8 mouse cellular contexts compared by ENCODE assay signal in genomic region chr8:83955106-83955957, GRCm38 (mm10). TPM values are rescaled to one million over a fixed set of nuclear protein-coding genes. Genes with fewer than 3 reads are reported as not detected.
A peak's percentile ranks its signal among the peaks of the same experiment; 100 is the strongest.
DNase-seq lines count a peak whose midpoint lies in the region; ATAC-seq and TF ChIP-seq lines count a peak whose summit lies in the region.

Gene Gm10644, minus strand, starts transcription at chr8:83955205.
Gene Asf1b, plus strand, starts transcription at chr8:83955507.

- peak; percentile 99 for DNase-seq in G1E (ENCODE audit: low spot score)
- DNase-seq in cerebellum, adult 18-20 months: peak; percentile 97 to 100
- peak; percentile 92 to 94 for DNase-seq in heart, postnatal 36 days
- peak; percentile 94 to 99 for DNase-seq in layer of hippocampus, adult 2 months (ENCODE audit: low spot score in 2 of 2)
- DNase-seq in lung, embryonic 14.5 days: peak; percentile 100
- peak; percentile 92 for DNase-seq in thymus, adult 2 months

- TF ChIP-seq POLR2A in olfactory bulb, adult 2 months (IDR thresholded peaks at IDR 0.05; ENCODE audit: insufficient read depth, low read depth, low read length): no peak
- TF ChIP-seq POLR2A in thymus, adult 2 months (IDR thresholded peaks at IDR 0.05; ENCODE audit: control insufficient read depth, extremely low read depth, insufficient read depth, low read length, poor library complexity): peak; percentile 50; the same call in 1 of the 2 replicates

- H3K4me3 ChIP-seq in G1E (ENCODE audit: low read depth, low read length): peak within 1 kb of the TSS; percentile 76
- H3K4me3 ChIP-seq in forebrain, embryonic 16.5 days (replicated peaks; ENCODE audit: low read length): peak within 1 kb of the TSS; percentile 69
- peak within 1 kb of the TSS; percentile 60 for H3K4me3 ChIP-seq in layer of hippocampus, adult 2 months
- H3K4me3 ChIP-seq in lung, embryonic 14.5 days (ENCODE audit: low read depth, low read length): peak within 1 kb of the TSS; percentile 73
- peak within 1 kb of the TSS; percentile 56 for H3K4me3 ChIP-seq in olfactory bulb, adult 2 months (ENCODE audit: insufficient read depth, low read depth, low read length)
- peak within 1 kb of the TSS; percentile 73 for H3K4me3 ChIP-seq in thymus, adult 2 months (ENCODE audit: control insufficient read depth, insufficient read depth, low read length)

- peak within 1 kb of the TSS; percentile 97 for H3K4me2 ChIP-seq in forebrain, embryonic 16.5 days (ENCODE audit: low read length)
- peak within 1 kb of the TSS; percentile 92 for H3K4me2 ChIP-seq in lung, embryonic 14.5 days

- H3K27me3 ChIP-seq in G1E (ENCODE audit: insufficient read depth, low read length): 0 out of 2 replicates have a peak, but pooled peaks cover 3% of the 10 kb centered on the region
- H3K27me3 ChIP-seq in forebrain, embryonic 16.5 days (replicated peaks; ENCODE audit: control insufficient read depth, insufficient read depth, low read length): no peaks in the 10 kb centered on the region
- no peaks in the 10 kb centered on the region for H3K27me3 ChIP-seq in lung, embryonic 14.5 days (ENCODE audit: insufficient read depth, low read length)
- H3K27me3 ChIP-seq in thymus, adult 2 months (ENCODE audit: control insufficient read depth, insufficient read depth, low read length): no peaks in the 10 kb centered on the region

- TF ChIP-seq CTCF in G1E (IDR thresholded peaks at IDR 0.05; ENCODE audit: low read depth, low read length): no peak
- peak; percentile 87 for TF ChIP-seq CTCF in layer of hippocampus, adult 2 months (conservative IDR thresholded peaks at IDR 0.05)
- TF ChIP-seq CTCF in lung, embryonic 14.5 days (IDR thresholded peaks at IDR 0.05; ENCODE audit: low read depth): peak; percentile 91
- TF ChIP-seq CTCF in olfactory bulb, adult 2 months (IDR thresholded peaks at IDR 0.05; ENCODE audit: insufficient read depth, low read depth, low read length): peak; percentile 80
- peak; percentile 88 for TF ChIP-seq CTCF in thymus, adult 2 months (IDR thresholded peaks at IDR 0.05; ENCODE audit: borderline replicate concordance, control insufficient read depth, extremely low read depth, insufficient read depth, low read length, poor library complexity)

- peak; percentile 95 for ATAC-seq in G1E (ENCODE audit: extremely low read depth, insufficient number of reproducible peaks, low FRiP score, poor library complexity, severe bottlenecking)
- peak; percentile 99 for ATAC-seq in forebrain, embryonic 16.5 days
- peak; percentile 100 for ATAC-seq in lung, embryonic 14.5 days (ENCODE audit: insufficient read depth)

- peaks cover 24% of the 10 kb centered on the region for H3K36me3 ChIP-seq in G1E (replicated peaks)
- no peaks in the 10 kb centered on the region for H3K36me3 ChIP-seq in forebrain, embryonic 16.5 days (ENCODE audit: control insufficient read depth, insufficient read depth)
- 0 out of 2 replicates have a peak, but pooled peaks cover under 1% of the 10 kb centered on the region for H3K36me3 ChIP-seq in lung, embryonic 14.5 days (ENCODE audit: insufficient read depth)
- no peaks in the 10 kb centered on the region for H3K36me3 ChIP-seq in thymus, adult 2 months (ENCODE audit: control insufficient read depth, insufficient read depth, low read length)

- intact Hi-C loops in heart, postnatal 36 days (cut with DNase I): loop anchor here (2.0 to 5.0 kb wide), 3 partner anchors 42 to 298 kb away; partner anchors contain the start of gene Samd1

- no peak within 1 kb of the TSS for H3K27ac ChIP-seq in forebrain, embryonic 16.5 days (ENCODE audit: low read length)
- peak within 1 kb of the TSS; percentile 65 for H3K27ac ChIP-seq in layer of hippocampus, adult 2 months
- 0 out of 2 replicates have a peak within 1 kb of the TSS, but pooled peaks have one; percentile 12 for H3K27ac ChIP-seq in lung, embryonic 14.5 days (ENCODE audit: low read depth)
- no peak within 1 kb of the TSS for H3K27ac ChIP-seq in olfactory bulb, adult 2 months (ENCODE audit: insufficient read depth, low read depth, low read length)
- H3K27ac ChIP-seq in thymus, adult 2 months (ENCODE audit: control insufficient read depth, insufficient read depth, low read length): no peak within 1 kb of the TSS

- WGBS in forebrain, embryonic 16.5 days: under 1% methylated on average over 75 of the region's 75 CpGs
- WGBS in lung, embryonic 14.5 days: under 1% methylated on average over 75 of the region's 75 CpGs
- WGBS in olfactory bulb, adult 2 months: under 1% methylated on average over 75 of the region's 75 CpGs
- under 1% methylated on average over 75 of the region's 75 CpGs for WGBS in thymus, adult 2 months

- peak within 1 kb of the TSS; percentile 54 for H3K9ac ChIP-seq in forebrain, embryonic 16.5 days (replicated peaks; ENCODE audit: low read depth, low read length)
- peak within 1 kb of the TSS; percentile 58 for H3K9ac ChIP-seq in lung, embryonic 14.5 days

- H3K4me1 ChIP-seq in G1E (ENCODE audit: insufficient read depth, low read depth, low read length): peaks cover 26% of the 10 kb centered on the region
- H3K4me1 ChIP-seq in forebrain, embryonic 16.5 days (replicated peaks; ENCODE audit: control insufficient read depth, insufficient read depth, low read length): peaks cover 15% of the 10 kb centered on the region
- peaks cover 9% of the 10 kb centered on the region for H3K4me1 ChIP-seq in lung, embryonic 14.5 days (ENCODE audit: insufficient read depth)
- H3K4me1 ChIP-seq in olfactory bulb, adult 2 months (ENCODE audit: control insufficient read depth, insufficient read depth, low read length): peaks cover 10% of the 10 kb centered on the region
- H3K4me1 ChIP-seq in thymus, adult 2 months (replicated peaks; ENCODE audit: control insufficient read depth, insufficient read depth, low read length): peaks cover 13% of the 10 kb centered on the region

- no peaks in the 10 kb centered on the region for H3K9me3 ChIP-seq in G1E (replicated peaks)
- no peaks in the 10 kb centered on the region for H3K9me3 ChIP-seq in forebrain, embryonic 16.5 days (ENCODE audit: control insufficient read depth, low read length)
- H3K9me3 ChIP-seq in lung, embryonic 14.5 days (ENCODE audit: low read depth, low read length): no peaks in the 10 kb centered on the region

RNA-seq across cellular contexts. Expression of gene Gm10644, which starts in this region (rescaled TPM):
- total RNA-seq in G1E (2014; fragmentation: Nextera tagmentation): 0.83 and 1.7 TPM in 2 replicates
- 0.81 and 0.82 TPM in 2 replicates for total RNA-seq in G1E (2017)
- 0.10 and 0.16 TPM in 2 replicates for polyA plus RNA-seq in G1E (2012)
- 0.63 and 1.3 TPM in 2 replicates for polyA plus RNA-seq in forebrain, embryonic 16.5 days (2015; fragmentation: Nextera tagmentation; extraction: Ambion mirVana)
- total RNA-seq in heart, postnatal 36 days (2021): under 1 TPM; 0.92 to 0.95 TPM
- under 1 TPM; 0.44 to 0.87 TPM for total RNA-seq in layer of hippocampus, adult 2 months (2021)
- polyA plus RNA-seq in lung, embryonic 14.5 days (2014; fragmentation: Nextera tagmentation; extraction: Ambion mirVana): 0.50 and 0.64 TPM in 2 replicates
- not detected in 2 replicates for polyA plus RNA-seq in olfactory bulb, adult 2 months (2012; ENCODE audit: insufficient read depth, insufficient read length, low replicate concordance, missing spikeins)
- 0.75 and 1.1 TPM in 2 replicates for polyA plus RNA-seq in thymus, adult 2 months (2012; rRNA removed)

RNA-seq across cellular contexts. Expression of gene Asf1b, which starts in this region (rescaled TPM):
- total RNA-seq in G1E (2014; fragmentation: Nextera tagmentation): 87.4 and 120 TPM in 2 replicates
- total RNA-seq in G1E (2017): 88.6 and 104 TPM in 2 replicates
- 288 and 383 TPM in 2 replicates for polyA plus RNA-seq in G1E (2012)
- polyA plus RNA-seq in forebrain, embryonic 16.5 days (2015; fragmentation: Nextera tagmentation; extraction: Ambion mirVana): 14.8 and 19.5 TPM in 2 replicates
- 1 to 10 TPM; 1.2 to 2.4 TPM for total RNA-seq in heart, postnatal 36 days (2021)
- under 1 TPM; 0.44 to 0.82 TPM for total RNA-seq in layer of hippocampus, adult 2 months (2021)
- 87.4 and 88.9 TPM in 2 replicates for polyA plus RNA-seq in lung, embryonic 14.5 days (2014; fragmentation: Nextera tagmentation; extraction: Ambion mirVana)
- not detected in 2 replicates for polyA plus RNA-seq in olfactory bulb, adult 2 months (2012; ENCODE audit: insufficient read depth, insufficient read length, low replicate concordance, missing spikeins)
- 170 and 243 TPM in 2 replicates for polyA plus RNA-seq in thymus, adult 2 months (2012; rRNA removed)

Comparison
In these comparisons a context has a peak if more than half of its experiments do, and no peak if none do; other contexts are left out.
1. RNA of gene Asf1b (total RNA-seq): 87.4 to 120 TPM in G1E; 1.2 to 2.4 TPM in heart, postnatal 36 days and 0.44 to 0.82 TPM in layer of hippocampus, adult 2 months; every median in the first group is over 10 times any median in the second.
2. RNA of gene Asf1b (polyA plus RNA-seq): 288 to 383 TPM in G1E, 170 to 243 TPM in thymus, adult 2 months, 87.4 to 88.9 TPM in lung, embryonic 14.5 days and 14.8 to 19.5 TPM in forebrain, embryonic 16.5 days; not detected in olfactory bulb, adult 2 months; every median in the first group is over 10 times any median in the second.
3. Peak in DNase-seq, H3K4me3 ChIP-seq and H3K27ac ChIP-seq in layer of hippocampus, adult 2 months; RNA of the genes that start here not detected or under 1 TPM.
4. Peak in every context shown above with its lines, with median percentiles within 50 percentile points of each other: ATAC-seq, DNase-seq and H3K4me3 ChIP-seq.